Mouse (Mus musculus) kidney, embryonic 15.5 days (tissue): ENCODE measurements around the gene Lrmda. TPM values are rescaled to one million over a fixed set of nuclear protein-coding genes. Genes with fewer than 3 reads are reported as not detected.

ENCODE experiments used
- ATAC-seq: fragments of 200-750 bp; cut with Nextera tagmentation; replicated peaks from 2 replicates; pipeline ENCODE4 v1.8.0; 2017; ENCODE audit warnings: moderate TSS enrichment; ENCODE audit not compliant: low FRiP score
- H3K27ac ChIP-seq: fragments of 300-500 bp; sonication (generic); 2 replicates; pipeline ENCODE4 v1.5.1; 2015; ENCODE audit warnings: mild to moderate bottlenecking, inconsistent platforms
- H3K27me3 ChIP-seq: fragments of 300-500 bp; sonication (generic); 2 replicates; pipeline ENCODE4 v1.6.1; 2015; ENCODE audit warnings: inconsistent platforms
- H3K36me3 ChIP-seq: fragments of 300-500 bp; sonication (generic); 2 replicates; pipeline ENCODE4 v1.6.1; 2015; ENCODE audit warnings: inconsistent platforms
- H3K4me1 ChIP-seq: fragments of 300-500 bp; sonication (generic); 2 replicates; pipeline ENCODE4 v1.6.1; 2015; ENCODE audit warnings: inconsistent platforms
- H3K4me2 ChIP-seq: fragments of 300-500 bp; sonication (generic); 2 replicates; pipeline ENCODE4 v1.6.1; 2015; ENCODE audit warnings: moderate library complexity, mild to moderate bottlenecking, inconsistent platforms
- H3K4me3 ChIP-seq: fragments of 300-500 bp; sonication (generic); replicated peaks from 2 replicates; pipeline ENCODE4 v1.5.1; 2015; ENCODE audit warnings: mild to moderate bottlenecking, inconsistent platforms
- H3K9ac ChIP-seq: fragments of 300-500 bp; sonication (generic); 2 replicates; pipeline ENCODE4 v1.6.1; 2015; ENCODE audit warnings: mild to moderate bottlenecking, inconsistent platforms
- H3K9me3 ChIP-seq: fragments of 300-500 bp; sonication (generic); replicated peaks from 2 replicates; pipeline ENCODE4 v1.6.1; 2016; ENCODE audit warnings: inconsistent platforms
- WGBS: fragments of 180-500 bp; shearing (Covaris S2); methylation state at CpG from one replicate; pipeline ENCODE4 v1.1.7; 2015; ENCODE audit warnings: mixed read lengths; 5-methylcytosine and 5-hydroxymethylcytosine counted together
- polyA plus RNA-seq: library from polyadenylated mRNA; unstranded; fragments of >200 nt; fragmentation: Nextera tagmentation; extraction: Ambion mirVana; gene quantifications from 2 replicates; pipeline ENCODE4 v1.2.1, GENCODE M21; 2015

Gene Lrmda
- polyA plus RNA-seq, 1 experiment from 2014 or later: 1.1 TPM

DNA sequence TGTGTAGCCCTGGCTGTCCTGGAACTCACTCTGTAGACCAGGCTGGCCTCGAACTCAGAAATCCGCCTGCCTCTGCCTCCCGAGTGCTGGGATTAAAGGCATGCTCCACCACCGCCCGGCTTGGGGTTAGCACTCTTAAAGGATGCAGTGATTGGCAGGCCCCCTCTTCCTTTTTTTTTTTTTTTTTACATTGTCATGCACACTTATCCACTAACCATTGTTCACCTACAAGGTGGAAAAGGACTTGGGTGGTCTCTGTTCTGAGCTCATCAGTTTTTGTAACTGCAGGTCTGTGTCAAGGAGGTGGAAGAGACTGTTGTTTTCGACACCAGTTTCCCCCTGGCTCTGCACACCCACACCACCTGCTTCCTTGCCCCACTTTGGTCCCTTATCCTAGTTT is 162.0 kb downstream of the Lrmda start:
- WGBS: 94% methylated on average over 6 of the region's 6 CpGs
- H3K4me1 ChIP-seq: no peaks in the 10 kb centered on the region

DNA sequence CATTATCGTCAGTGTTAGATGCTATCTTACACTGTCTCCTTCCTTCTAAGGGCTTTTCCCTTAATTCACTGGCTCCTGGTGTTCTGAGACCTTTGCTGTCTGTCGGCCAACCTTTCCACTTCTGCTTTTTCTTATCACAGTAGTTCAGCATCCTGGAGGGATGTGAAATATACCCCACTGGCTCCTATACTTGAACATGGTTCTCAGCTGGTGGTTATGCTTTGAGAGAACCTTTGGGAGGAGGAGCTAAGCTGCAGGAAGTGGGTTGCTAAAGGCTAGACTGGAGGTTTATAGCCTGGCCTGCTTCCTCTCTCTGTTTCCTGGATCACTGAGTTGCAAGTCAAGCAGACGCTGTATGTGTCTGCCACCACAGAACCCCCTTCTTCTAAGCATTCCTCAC is 163.7 kb downstream of the Lrmda start:
- ATAC-seq: no peak
- Histone ChIP-seq H3K27me3 (0 out of 2 replicates have a peak, but pooled peaks cover 18% of the 10 kb centered on the region), H3K4me1 (no peaks in the 10 kb centered on the region), H3K9ac (no peak overlapping the region), H3K4me3 (no peak overlapping the region), H3K4me2 (no peak overlapping the region), H3K9me3 (no peaks in the 10 kb centered on the region), H3K27ac (no peak overlapping the region), H3K36me3 (no peaks in the 10 kb centered on the region)
- 73% methylated on average over 3 of the region's 3 CpGs for WGBS

More for the DNA sequence above, 162.0 kb downstream of the Lrmda start:
- Histone ChIP-seq H3K36me3 (no peaks in the 10 kb centered on the region), H3K9me3 (no peaks in the 10 kb centered on the region), H3K27ac (no peak overlapping the region), H3K4me2 (no peak overlapping the region), H3K4me3 (no peak overlapping the region), H3K9ac (no peak overlapping the region), H3K27me3 (0 out of 2 replicates have a peak, but pooled peaks cover 18% of the 10 kb centered on the region)
- no peak for ATAC-seq

DNA sequence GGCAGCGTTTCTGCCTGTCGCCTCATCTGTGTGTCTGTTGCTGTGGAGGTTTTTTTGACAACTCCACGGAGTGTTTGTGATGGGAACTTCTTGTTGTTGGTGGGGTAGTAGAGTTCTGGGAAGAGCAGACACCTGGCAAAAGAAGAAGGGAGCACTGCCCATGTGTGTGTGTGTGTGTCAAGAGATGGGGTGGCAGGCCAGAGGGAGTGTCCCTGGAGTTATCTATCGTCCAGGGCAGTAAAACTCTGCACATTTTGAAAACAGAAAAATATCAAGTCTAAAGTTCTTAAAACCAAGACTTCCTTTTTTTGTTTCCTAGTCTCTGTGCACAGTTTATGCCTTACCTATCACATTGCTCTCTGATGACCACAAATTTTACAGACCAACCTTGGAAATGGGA is 165.9 kb downstream of the Lrmda start:
- WGBS: 77% methylated on average over 4 of the region's 4 CpGs

DNA sequence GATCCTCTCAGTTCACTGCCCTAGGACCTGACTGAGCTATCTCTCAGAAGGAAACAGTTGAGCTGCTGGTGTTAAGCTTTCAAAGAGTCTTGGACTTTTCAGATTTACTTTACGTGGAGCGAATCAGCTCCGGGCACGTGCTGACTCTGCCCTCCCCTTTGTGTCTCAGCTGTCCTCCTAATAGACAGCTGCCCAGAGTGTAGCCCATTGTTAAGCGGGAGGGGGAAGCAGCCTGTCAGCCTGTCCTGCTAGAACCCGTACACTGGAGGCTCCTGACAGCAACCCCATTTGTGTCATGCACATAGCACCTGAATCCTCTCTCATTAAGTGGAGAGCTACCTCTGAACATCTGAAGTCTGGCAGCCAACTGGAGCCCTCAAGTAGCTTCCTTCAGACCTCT is 170.6 kb downstream of the Lrmda start:
- no peaks in the 10 kb centered on the region for H3K36me3 ChIP-seq
- H3K9me3 ChIP-seq: no peaks in the 10 kb centered on the region
- WGBS: 57% methylated on average over 6 of the region's 6 CpGs
- H3K4me3 ChIP-seq: no peak overlapping the region
- no peak for ATAC-seq
- no peak overlapping the region for H3K4me2 ChIP-seq
- H3K27ac ChIP-seq: no peak overlapping the region
- H3K9ac ChIP-seq: no peak overlapping the region
- peaks cover 37% of the 10 kb centered on the region for H3K27me3 ChIP-seq
- 0 out of 2 replicates have a peak, but pooled peaks cover 2% of the 10 kb centered on the region for H3K4me1 ChIP-seq

More for the DNA sequence above, 165.9 kb downstream of the Lrmda start:
- Histone ChIP-seq H3K27ac (no peak overlapping the region), H3K27me3 (peaks cover 28% of the 10 kb centered on the region; the same call in 1 of the 2 replicates), H3K9ac (no peak overlapping the region), H3K9me3 (no peaks in the 10 kb centered on the region), H3K4me2 (no peak overlapping the region), H3K36me3 (no peaks in the 10 kb centered on the region), H3K4me1 (0 out of 2 replicates have a peak, but pooled peaks cover 2% of the 10 kb centered on the region), H3K4me3 (no peak overlapping the region)
- no peak for ATAC-seq

DNA sequence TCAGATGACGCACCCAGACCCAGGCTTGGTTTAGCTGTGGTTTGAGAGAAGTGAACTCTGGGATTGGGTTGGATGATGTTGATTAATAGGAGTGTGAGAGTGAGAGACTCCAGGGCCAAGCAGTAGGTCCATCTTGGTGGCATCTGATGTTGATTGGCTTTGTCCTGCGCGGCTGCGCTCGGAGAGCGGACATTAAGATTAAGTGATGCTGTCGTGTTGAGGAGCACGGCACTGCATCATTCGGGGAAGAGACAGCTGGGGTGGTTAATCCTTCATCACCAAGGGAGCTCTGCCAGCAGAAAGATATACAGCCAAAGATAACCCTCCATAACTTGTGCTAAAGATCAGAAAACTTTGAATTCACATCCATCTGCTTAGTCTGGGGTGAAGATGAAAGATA is 172.7 kb downstream of the Lrmda start:
- Histone ChIP-seq H3K9me3 (no peaks in the 10 kb centered on the region), H3K4me1 (0 out of 2 replicates have a peak, but pooled peaks cover 2% of the 10 kb centered on the region), H3K27me3 (peaks cover 48% of the 10 kb centered on the region), H3K27ac (no peak overlapping the region), H3K4me3 (no peak overlapping the region), H3K36me3 (no peaks in the 10 kb centered on the region), H3K9ac (no peak overlapping the region), H3K4me2 (no peak overlapping the region)
- WGBS: 65% methylated on average over 9 of the region's 9 CpGs
- no peak for ATAC-seq

DNA sequence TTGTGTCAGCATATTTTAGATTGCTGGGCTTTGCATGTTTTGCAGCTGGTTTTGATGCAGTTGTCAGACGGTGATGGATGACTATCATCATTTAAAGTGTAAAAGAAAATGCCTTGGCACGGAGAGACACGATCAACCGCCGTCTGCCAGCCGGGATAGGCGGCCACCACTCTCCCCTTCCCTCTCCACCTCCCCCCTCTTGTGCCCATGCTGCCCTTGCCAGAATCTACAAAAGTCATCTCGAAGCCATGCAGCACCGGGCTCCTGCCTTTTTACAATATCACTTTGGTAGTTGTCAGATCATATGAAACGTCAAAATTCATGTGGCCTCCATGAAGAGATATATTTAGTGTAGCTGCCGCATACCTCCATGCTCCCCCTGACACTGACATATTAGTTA is 178.5 kb downstream of the Lrmda start:
- WGBS: 59% methylated on average over 11 of the region's 11 CpGs
- no peak overlapping the region for H3K4me3 ChIP-seq
- H3K9ac ChIP-seq: no peak overlapping the region
- ATAC-seq: no peak
- no peak overlapping the region for H3K27ac ChIP-seq
- no peaks in the 10 kb centered on the region for H3K36me3 ChIP-seq
- H3K9me3 ChIP-seq: no peaks in the 10 kb centered on the region
- no peak overlapping the region for H3K4me2 ChIP-seq
- H3K4me1 ChIP-seq: no peaks in the 10 kb centered on the region
- H3K27me3 ChIP-seq: peaks cover 33% of the 10 kb centered on the region

DNA sequence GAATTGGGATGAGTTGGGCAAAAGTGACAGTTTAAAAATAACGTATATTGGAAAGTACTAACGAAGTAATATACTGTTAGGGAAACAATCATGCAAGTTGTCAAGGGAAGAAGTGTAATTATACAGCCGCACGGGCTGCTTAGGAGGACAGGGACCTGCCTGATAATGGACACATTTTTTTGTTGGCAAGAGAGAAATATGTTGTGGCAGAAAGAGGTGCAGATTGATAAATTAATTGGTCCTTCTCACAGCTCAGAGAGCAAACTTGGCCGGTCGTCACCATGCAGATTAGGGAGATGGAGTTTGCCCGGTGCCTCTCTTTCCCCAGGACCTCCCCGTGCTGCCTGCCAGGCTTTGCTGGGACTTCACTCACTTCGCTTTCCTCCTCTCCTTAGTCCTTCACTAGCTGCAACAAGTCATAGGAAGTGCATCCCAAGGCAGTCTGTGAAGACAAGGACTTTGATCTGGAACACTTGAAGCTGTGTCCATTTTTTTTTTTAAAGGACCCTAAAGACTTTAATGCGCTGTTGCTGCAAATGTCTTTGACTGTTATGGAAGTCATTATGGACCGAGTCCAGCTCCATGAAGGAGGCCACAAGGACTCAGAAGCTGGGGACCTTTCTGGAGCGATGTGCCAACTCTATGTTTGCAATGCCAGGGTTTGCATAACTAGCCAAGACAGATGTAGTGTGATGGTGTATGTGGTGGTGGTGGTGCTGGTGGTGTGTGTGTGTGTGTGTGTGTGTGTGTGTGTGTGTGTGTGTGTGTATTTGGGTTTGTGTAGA is 179.3 kb downstream of the Lrmda start:
- H3K9ac ChIP-seq: no peak overlapping the region
- peaks cover 33% of the 10 kb centered on the region for H3K27me3 ChIP-seq
- H3K36me3 ChIP-seq: no peaks in the 10 kb centered on the region
- H3K9me3 ChIP-seq: no peaks in the 10 kb centered on the region
- ATAC-seq: no peak
- no peak overlapping the region for H3K4me3 ChIP-seq
- WGBS: 75% methylated on average over 12 of the region's 12 CpGs
- H3K27ac ChIP-seq: no peak overlapping the region
- no peak overlapping the region for H3K4me2 ChIP-seq
- H3K4me1 ChIP-seq: no peaks in the 10 kb centered on the region

DNA sequence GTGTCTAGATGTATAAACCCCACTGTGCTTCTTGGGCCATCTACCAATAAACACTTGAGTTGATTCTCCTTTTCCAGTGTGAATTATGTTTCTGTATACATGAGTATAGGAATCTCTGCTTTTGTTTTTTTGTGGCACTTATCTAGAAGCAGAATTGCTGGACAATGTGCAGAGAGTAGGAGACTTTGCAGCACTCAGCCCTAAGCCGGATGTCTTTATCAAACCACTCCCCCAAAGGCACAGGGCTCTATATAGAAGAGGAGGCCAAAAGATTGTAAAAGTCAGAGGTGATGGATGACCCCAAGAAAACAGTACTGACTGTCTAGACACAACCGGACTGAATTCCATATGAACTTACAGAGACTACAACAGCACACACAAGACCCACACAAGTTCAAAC is 182.2 kb downstream of the Lrmda start:
- no peak overlapping the region for H3K27ac ChIP-seq
- no peaks in the 10 kb centered on the region for H3K36me3 ChIP-seq
- H3K4me2 ChIP-seq: no peak overlapping the region
- peaks cover 17% of the 10 kb centered on the region for H3K27me3 ChIP-seq
- WGBS: 27% methylated on average over 2 of the region's 2 CpGs
- no peak overlapping the region for H3K4me3 ChIP-seq
- no peaks in the 10 kb centered on the region for H3K4me1 ChIP-seq
- ATAC-seq: no peak
- H3K9ac ChIP-seq: no peak overlapping the region
- no peaks in the 10 kb centered on the region for H3K9me3 ChIP-seq

DNA sequence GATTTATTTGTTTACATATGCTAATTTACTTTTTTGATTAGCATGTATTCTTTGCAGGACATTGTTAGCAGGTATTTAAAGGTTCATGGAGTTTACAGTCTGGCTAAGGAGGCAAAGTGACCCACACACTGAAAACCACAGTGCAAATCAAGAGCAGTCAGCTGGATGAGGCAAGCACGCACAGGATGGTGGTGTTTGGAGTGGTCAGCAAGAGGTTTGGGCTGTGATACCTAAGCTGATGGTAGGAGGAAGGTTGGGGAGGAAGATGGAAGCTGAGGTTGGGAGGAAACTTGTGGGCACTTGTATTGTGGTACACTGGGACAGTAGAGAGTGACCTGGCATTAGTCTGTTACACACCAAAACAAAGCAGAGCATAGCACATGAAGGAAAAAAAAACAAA is 191.1 kb downstream of the Lrmda start:
- WGBS: 84% methylated on average over 1 of the region's 1 CpGs
- no peak for ATAC-seq
- Histone ChIP-seq H3K4me3 (no peak overlapping the region), H3K9ac (no peak overlapping the region), H3K4me1 (peaks cover 15% of the 10 kb centered on the region), H3K27me3 (peaks cover 38% of the 10 kb centered on the region), H3K4me2 (no peak overlapping the region), H3K9me3 (no peaks in the 10 kb centered on the region), H3K36me3 (no peaks in the 10 kb centered on the region), H3K27ac (no peak overlapping the region)

DNA sequence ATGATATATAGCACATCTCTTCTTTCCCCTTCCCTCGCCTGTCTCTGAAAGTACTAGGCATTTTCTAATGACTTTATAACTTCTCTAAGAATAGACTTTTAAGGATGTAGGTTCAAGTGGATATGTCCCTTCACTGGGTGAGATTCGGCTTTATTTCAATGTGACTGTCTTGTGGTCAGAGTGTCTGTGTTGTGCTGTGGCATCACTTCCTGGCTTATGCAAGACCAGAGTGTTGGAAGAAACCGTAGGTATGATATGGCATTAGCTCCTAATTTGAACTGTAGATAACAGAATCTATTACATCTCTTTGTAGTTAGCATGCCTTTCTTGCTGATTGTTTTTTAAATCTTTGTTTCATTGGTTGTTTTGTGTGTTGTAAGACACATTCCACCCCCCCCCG is 198.7 kb downstream of the Lrmda start:
- ATAC-seq: no peak
- peaks cover 26% of the 10 kb centered on the region for H3K4me1 ChIP-seq

DNA sequence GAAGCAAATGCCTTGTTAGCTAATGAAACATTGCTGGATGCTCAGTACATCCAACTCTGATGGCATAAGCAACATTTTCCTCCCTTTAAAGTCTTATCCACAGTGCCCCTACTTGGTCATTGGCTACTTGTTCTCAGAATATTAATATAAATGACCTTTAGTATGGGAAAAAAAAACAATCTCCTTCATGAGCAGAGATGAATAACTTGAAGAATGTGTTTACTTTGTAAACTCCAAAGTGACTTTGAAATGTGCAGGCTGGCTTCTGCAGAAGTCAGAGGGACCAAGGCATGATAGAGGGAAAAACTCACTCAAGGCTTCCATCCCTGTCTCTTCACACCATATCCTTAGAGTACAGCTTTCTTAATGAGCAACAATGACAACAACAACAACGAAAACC is 202.5 kb downstream of the Lrmda start:
- ATAC-seq: no peak
- no peaks in the 10 kb centered on the region for H3K9me3 ChIP-seq
- H3K9ac ChIP-seq: no peak overlapping the region
- WGBS: 58% methylated on average over 1 of the region's 1 CpGs
- H3K27me3 ChIP-seq: no peaks in the 10 kb centered on the region
- peaks cover 9% of the 10 kb centered on the region for H3K4me1 ChIP-seq
- H3K27ac ChIP-seq: no peak overlapping the region
- no peak overlapping the region for H3K4me3 ChIP-seq
- no peaks in the 10 kb centered on the region for H3K36me3 ChIP-seq
- H3K4me2 ChIP-seq: no peak overlapping the region

More for the DNA sequence above, 198.7 kb downstream of the Lrmda start:
- Histone ChIP-seq H3K4me2 (no peak overlapping the region), H3K36me3 (no peaks in the 10 kb centered on the region), H3K27ac (no peak overlapping the region), H3K27me3 (no peaks in the 10 kb centered on the region), H3K9ac (no peak overlapping the region), H3K9me3 (no peaks in the 10 kb centered on the region), H3K4me3 (no peak overlapping the region)
- 79% methylated on average over 4 of the region's 4 CpGs for WGBS

DNA sequence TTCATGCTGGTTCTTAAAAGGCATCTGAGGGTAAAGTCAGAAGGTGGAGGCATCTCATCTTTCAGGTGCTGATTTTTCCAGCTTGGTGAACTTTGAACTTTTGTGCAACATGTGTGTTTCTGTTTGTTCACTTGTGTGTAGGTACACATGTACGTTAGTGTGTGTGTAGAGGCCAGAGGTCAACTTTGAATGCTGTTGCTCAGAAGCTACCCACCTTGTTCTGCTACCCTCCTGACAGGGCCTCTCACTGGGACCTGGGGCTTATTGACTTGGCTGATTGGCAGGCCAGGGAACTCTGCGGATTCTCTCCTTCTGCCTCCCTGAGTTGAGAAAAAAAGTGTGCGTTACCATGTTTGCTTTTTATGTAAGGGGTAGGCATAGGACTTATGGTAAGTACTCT is 203.1 kb downstream of the Lrmda start:
- Histone ChIP-seq H3K27ac (no peak overlapping the region), H3K4me2 (no peak overlapping the region), H3K9me3 (no peaks in the 10 kb centered on the region), H3K9ac (no peak overlapping the region), H3K4me3 (no peak overlapping the region), H3K27me3 (no peaks in the 10 kb centered on the region), H3K36me3 (no peaks in the 10 kb centered on the region), H3K4me1 (peaks cover 9% of the 10 kb centered on the region)
- WGBS: 85% methylated on average over 3 of the region's 3 CpGs
- no peak for ATAC-seq

DNA sequence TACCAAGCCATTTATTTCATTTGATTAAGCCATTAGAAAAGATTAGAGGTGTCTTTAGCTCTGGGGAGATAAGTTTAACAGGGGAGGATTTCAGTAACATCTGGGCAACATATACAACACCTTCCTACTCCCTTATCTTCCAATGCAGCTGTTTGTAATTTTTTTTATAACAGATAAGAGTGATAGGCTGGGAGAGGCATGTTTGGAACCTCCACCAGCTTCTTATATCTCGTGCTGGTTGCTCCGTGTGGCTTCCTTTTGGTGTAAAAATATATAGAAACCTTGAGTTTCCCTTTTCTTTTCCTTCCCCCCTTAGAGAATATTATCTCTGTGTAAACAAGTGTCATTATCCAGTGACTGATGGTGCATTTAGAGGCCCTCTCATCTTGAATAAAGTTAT is 206.7 kb downstream of the Lrmda start:
- WGBS: 66% methylated on average over 2 of the region's 2 CpGs

More for the DNA sequence above, 206.7 kb downstream of the Lrmda start:
- peaks cover 3% of the 10 kb centered on the region for H3K4me1 ChIP-seq
- H3K36me3 ChIP-seq: no peaks in the 10 kb centered on the region
- no peak overlapping the region for H3K4me3 ChIP-seq
- H3K27ac ChIP-seq: no peak overlapping the region
- ATAC-seq: no peak
- no peak overlapping the region for H3K4me2 ChIP-seq
- H3K9ac ChIP-seq: no peak overlapping the region
- H3K9me3 ChIP-seq: no peaks in the 10 kb centered on the region
- H3K27me3 ChIP-seq: no peaks in the 10 kb centered on the region
